Mouse (Mus musculus): Measurements from ENCODE around the gene Osbp. TPM values are rescaled to one million over a fixed set of nuclear protein-coding genes. Genes with fewer than 3 reads are reported as not detected.

Osbp gene
- polyA plus RNA-seq, 1 experiment from 2014 or later = 3.8 TPM

- no peak overlapping the region for H3K27ac ChIP-seq (ENCODE audit: low read length)
- no peak overlapping the region for H3K9ac ChIP-seq (ENCODE audit: low read depth, low read length)
- no peak for ATAC-seq
- no peak overlapping the region for H3K4me3 ChIP-seq (ENCODE audit: low read length)
- no peak overlapping the region for H3K4me2 ChIP-seq (ENCODE audit: low read depth, low read length)
- no peaks in the 10 kb centered on the region for H3K27me3 ChIP-seq (replicated peaks; ENCODE audit: control insufficient read depth, insufficient read depth, low read length)
- 33% methylated on average over 3 of the region's 3 CpGs for WGBS
- no peaks in the 10 kb centered on the region for H3K9me3 ChIP-seq (ENCODE audit: control insufficient read depth, low read length)
- H3K36me3 ChIP-seq (ENCODE audit: control insufficient read depth, insufficient read depth, low read length) = no peaks in the 10 kb centered on the region
- peaks cover 8% of the 10 kb centered on the region for H3K4me1 ChIP-seq (ENCODE audit: control insufficient read depth, insufficient read depth, low read length)
Measured at GRCm38 (mm10) chr19:12001686-12002085, 35.9 kb downstream of the Osbp start.

- 4% methylated on average over 11 of the region's 11 CpGs for WGBS
- ATAC-seq = peak; percentile 48
- H3K36me3 ChIP-seq (ENCODE audit: control insufficient read depth, insufficient read depth, low read length) = no peaks in the 10 kb centered on the region
- H3K9me3 ChIP-seq (ENCODE audit: control insufficient read depth, low read length) = no peaks in the 10 kb centered on the region
- no peaks in the 10 kb centered on the region for H3K27me3 ChIP-seq (replicated peaks; ENCODE audit: control insufficient read depth, insufficient read depth, low read length)
- no peak overlapping the region for H3K27ac ChIP-seq (ENCODE audit: low read length)
- H3K4me1 ChIP-seq (ENCODE audit: control insufficient read depth, insufficient read depth, low read length) = peaks cover 11% of the 10 kb centered on the region
- H3K9ac ChIP-seq (ENCODE audit: low read depth, low read length) = no peak overlapping the region
- H3K4me3 ChIP-seq (ENCODE audit: low read length) = no peak overlapping the region
- peak overlapping the region; percentile 25; the same call in 1 of the 2 replicates for H3K4me2 ChIP-seq (ENCODE audit: low read depth, low read length)
Measured at GRCm38 (mm10) chr19:12002125-12002524, 36.4 kb downstream of the Osbp start.

GRCm38 (mm10) chr19:12002791-12003190, 37.0 kb downstream of the Osbp start:
- H3K36me3 ChIP-seq (ENCODE audit: control insufficient read depth, insufficient read depth, low read length) = no peaks in the 10 kb centered on the region
- no peaks in the 10 kb centered on the region for H3K27me3 ChIP-seq (replicated peaks; ENCODE audit: control insufficient read depth, insufficient read depth, low read length)
- H3K4me3 ChIP-seq (ENCODE audit: low read length) = no peak overlapping the region
- no peaks in the 10 kb centered on the region for H3K9me3 ChIP-seq (ENCODE audit: control insufficient read depth, low read length)
- no peak overlapping the region for H3K27ac ChIP-seq (ENCODE audit: low read length)
- no peak overlapping the region for H3K9ac ChIP-seq (ENCODE audit: low read depth, low read length)
- H3K4me1 ChIP-seq (ENCODE audit: control insufficient read depth, insufficient read depth, low read length) = peaks cover 12% of the 10 kb centered on the region
- 47% methylated on average over 14 of the region's 14 CpGs for WGBS
- peak overlapping the region; percentile 25 for H3K4me2 ChIP-seq (ENCODE audit: low read depth, low read length)
- no peak for ATAC-seq

DNA sequence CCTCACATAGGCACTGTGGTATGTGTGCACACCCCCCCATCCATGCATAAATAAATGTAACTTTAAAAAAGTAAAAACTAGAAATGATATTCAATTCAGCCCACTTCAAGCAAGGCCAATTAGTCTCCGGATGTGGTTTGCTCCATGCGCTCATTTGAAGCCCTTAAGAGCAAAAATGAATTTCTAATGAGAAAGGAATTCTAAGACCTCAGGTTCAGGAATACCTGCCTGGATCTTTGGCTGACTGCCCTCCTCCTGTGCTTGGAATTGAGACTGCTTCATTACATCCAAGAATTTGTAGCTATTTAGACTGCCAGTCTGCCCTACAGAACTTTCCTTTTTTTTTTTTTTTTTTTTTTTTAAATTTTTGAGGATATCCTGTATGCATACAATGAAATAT, 37.8 kb downstream of the Osbp start:
- Histone ChIP-seq H3K27ac (ENCODE audit: low read length) (no peak overlapping the region), H3K36me3 (ENCODE audit: control insufficient read depth, insufficient read depth, low read length) (no peaks in the 10 kb centered on the region), H3K9me3 (ENCODE audit: control insufficient read depth, low read length) (no peaks in the 10 kb centered on the region), H3K4me3 (ENCODE audit: low read length) (no peak overlapping the region), H3K9ac (ENCODE audit: low read depth, low read length) (no peak overlapping the region), H3K27me3 (replicated peaks; ENCODE audit: control insufficient read depth, insufficient read depth, low read length) (no peaks in the 10 kb centered on the region), H3K4me1 (ENCODE audit: control insufficient read depth, insufficient read depth, low read length) (peaks cover 12% of the 10 kb centered on the region), H3K4me2 (ENCODE audit: low read depth, low read length) (no peak overlapping the region)
- no peak for ATAC-seq
- 97% methylated on average over 2 of the region's 2 CpGs for WGBS

DNA sequence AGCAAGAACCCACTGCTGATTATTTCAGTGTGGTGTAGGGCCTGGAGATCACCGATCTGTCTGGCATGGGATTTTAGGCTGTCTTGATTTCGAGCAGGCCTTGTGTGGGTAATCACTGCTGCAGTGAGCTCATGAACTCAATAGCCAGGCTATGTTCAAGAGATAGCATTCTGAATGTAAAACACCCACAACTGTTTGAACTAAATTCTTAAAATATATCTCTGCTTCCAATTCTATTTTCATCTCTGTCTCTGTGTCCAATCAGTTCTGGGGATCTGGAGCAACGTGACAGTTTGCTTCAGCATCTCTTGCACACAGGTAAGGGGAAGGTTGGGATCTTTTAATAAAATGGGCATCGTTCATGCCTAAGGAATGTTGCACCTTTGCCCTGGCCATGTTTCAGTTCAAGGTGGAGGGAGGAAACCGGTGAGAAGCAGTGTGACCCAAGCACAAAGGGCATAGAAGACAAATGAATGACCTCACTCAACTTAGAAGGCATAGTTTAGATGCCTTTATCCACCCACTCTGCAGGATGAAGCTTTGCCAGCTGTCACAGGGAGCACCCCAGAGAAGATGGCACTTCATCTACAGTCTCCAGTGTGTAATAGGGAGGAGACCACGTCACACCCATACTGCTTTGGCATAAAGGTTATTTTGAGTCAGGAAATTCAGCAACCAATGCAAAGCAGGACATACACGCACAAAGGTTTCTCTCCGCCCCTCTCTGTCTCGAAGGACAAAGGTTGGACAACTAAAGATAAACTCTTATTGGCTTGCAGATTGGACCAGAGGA, 38.7 kb downstream of the Osbp start:
- peaks cover 12% of the 10 kb centered on the region for H3K4me1 ChIP-seq (ENCODE audit: control insufficient read depth, insufficient read depth, low read length)
- peak overlapping the region; percentile 10; the same call in 1 of the 2 replicates for H3K4me3 ChIP-seq (ENCODE audit: low read length)
- peak overlapping the region; percentile 77 for H3K4me2 ChIP-seq (ENCODE audit: low read depth, low read length)
- no peaks in the 10 kb centered on the region for H3K27me3 ChIP-seq (replicated peaks; ENCODE audit: control insufficient read depth, insufficient read depth, low read length)
- no peaks in the 10 kb centered on the region for H3K36me3 ChIP-seq (ENCODE audit: control insufficient read depth, insufficient read depth, low read length)
- H3K27ac ChIP-seq (ENCODE audit: low read length) = peak overlapping the region; percentile 76
- peak; percentile 42 for ATAC-seq
- 44% methylated on average over 9 of the region's 9 CpGs for WGBS
- 0 out of 2 replicates have a peak overlapping the region, but pooled peaks have one; percentile 24 for H3K9ac ChIP-seq (ENCODE audit: low read depth, low read length)
- no peaks in the 10 kb centered on the region for H3K9me3 ChIP-seq (ENCODE audit: control insufficient read depth, low read length)

DNA sequence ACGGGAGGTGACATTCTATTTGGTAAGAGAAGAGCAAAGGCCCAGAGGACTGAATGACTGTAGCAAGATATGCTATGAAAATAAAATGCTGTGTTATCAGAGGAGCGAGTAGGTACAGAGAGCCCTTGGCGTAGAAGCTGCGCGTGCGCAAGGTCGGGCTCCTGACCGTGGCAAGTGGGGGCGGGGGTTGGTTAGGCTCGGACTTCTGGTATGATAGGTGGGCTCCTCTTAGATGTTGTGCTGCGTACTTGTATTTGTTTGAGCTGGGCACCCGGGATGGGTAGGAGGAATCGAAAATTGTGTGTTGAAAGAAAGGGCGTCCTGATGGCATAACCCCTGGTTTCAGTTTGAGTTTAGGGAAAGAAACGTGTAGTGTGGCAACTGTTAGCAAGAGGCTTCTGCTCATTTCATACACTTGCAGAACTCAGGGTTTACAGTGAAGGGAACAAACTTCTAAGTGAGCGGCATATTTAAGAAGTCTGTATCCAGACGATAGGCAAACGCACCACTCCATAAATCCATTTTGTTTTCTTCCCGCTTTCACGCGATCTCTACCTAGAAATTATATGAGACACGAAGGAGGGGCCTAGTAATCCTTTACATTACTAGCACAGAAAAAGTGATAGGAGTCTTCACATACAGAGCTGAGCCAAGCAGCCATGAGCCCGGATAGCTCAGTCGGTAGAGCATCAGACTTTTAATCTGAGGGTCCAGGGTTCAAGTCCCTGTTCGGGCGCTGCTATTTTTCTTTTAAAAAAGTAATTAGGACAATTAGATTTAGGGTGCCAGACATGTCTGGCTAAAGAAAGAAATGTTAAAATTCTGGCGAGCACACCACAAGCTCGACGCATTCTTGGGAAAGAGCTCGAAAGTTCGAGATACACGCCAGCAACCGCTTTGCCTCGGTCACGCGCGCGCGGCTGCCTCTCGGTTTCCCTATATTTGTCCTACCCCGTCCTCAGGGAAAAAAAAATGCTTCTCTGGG, 39.9 kb downstream of the Osbp start:
- Histone ChIP-seq H3K9me3 (ENCODE audit: control insufficient read depth, low read length) (no peaks in the 10 kb centered on the region), H3K36me3 (ENCODE audit: control insufficient read depth, insufficient read depth, low read length) (no peaks in the 10 kb centered on the region), H3K4me2 (ENCODE audit: low read depth, low read length) (peak overlapping the region; percentile 77), H3K9ac (ENCODE audit: low read depth, low read length) (peak overlapping the region; percentile 75), H3K27me3 (replicated peaks; ENCODE audit: control insufficient read depth, insufficient read depth, low read length) (no peaks in the 10 kb centered on the region), H3K27ac (ENCODE audit: low read length) (peak overlapping the region; percentile 92), H3K4me3 (ENCODE audit: low read length) (peak overlapping the region; percentile 68), H3K4me1 (ENCODE audit: control insufficient read depth, insufficient read depth, low read length) (peaks cover 12% of the 10 kb centered on the region)
- peak; percentile 67 for ATAC-seq
- WGBS = under 1% methylated on average over 41 of the region's 41 CpGs

- no peak for ATAC-seq
- Histone ChIP-seq H3K4me1 (ENCODE audit: control insufficient read depth, insufficient read depth, low read length) (peaks cover 12% of the 10 kb centered on the region), H3K27ac (ENCODE audit: low read length) (peak overlapping the region; percentile 79), H3K9me3 (ENCODE audit: control insufficient read depth, low read length) (no peaks in the 10 kb centered on the region), H3K36me3 (ENCODE audit: control insufficient read depth, insufficient read depth, low read length) (no peaks in the 10 kb centered on the region), H3K4me2 (ENCODE audit: low read depth, low read length) (peak overlapping the region; percentile 77), H3K4me3 (ENCODE audit: low read length) (peak overlapping the region; percentile 68), H3K27me3 (replicated peaks; ENCODE audit: control insufficient read depth, insufficient read depth, low read length) (no peaks in the 10 kb centered on the region), H3K9ac (ENCODE audit: low read depth, low read length) (peak overlapping the region; percentile 75)
- 3% methylated on average over 17 of the region's 17 CpGs for WGBS
Measured at GRCm38 (mm10) chr19:12006361-12006947, 40.7 kb downstream of the Osbp start.

- no peaks in the 10 kb centered on the region for H3K27me3 ChIP-seq (replicated peaks; ENCODE audit: control insufficient read depth, insufficient read depth, low read length)
- H3K4me2 ChIP-seq (ENCODE audit: low read depth, low read length) = peak overlapping the region; percentile 77
- H3K27ac ChIP-seq (ENCODE audit: low read length) = no peak overlapping the region
- WGBS = 15% methylated on average over 17 of the region's 17 CpGs
- ATAC-seq = no peak
- H3K9ac ChIP-seq (ENCODE audit: low read depth, low read length) = peak overlapping the region; percentile 75; the same call in 1 of the 2 replicates
- H3K4me3 ChIP-seq (ENCODE audit: low read length) = peak overlapping the region; percentile 68
- H3K4me1 ChIP-seq (ENCODE audit: control insufficient read depth, insufficient read depth, low read length) = peaks cover 12% of the 10 kb centered on the region
- no peaks in the 10 kb centered on the region for H3K9me3 ChIP-seq (ENCODE audit: control insufficient read depth, low read length)
- H3K36me3 ChIP-seq (ENCODE audit: control insufficient read depth, insufficient read depth, low read length) = no peaks in the 10 kb centered on the region
Measured at GRCm38 (mm10) chr19:12007105-12007931, 41.6 kb downstream of the Osbp start.

Data from intestine, embryonic 16.5 days (tissue).